Mouse (Mus musculus) layer of hippocampus, adult 18-20 months (tissue): Measurements from ENCODE around the gene Klc4. TPM values are rescaled to one million over a fixed set of nuclear protein-coding genes. Genes with fewer than 3 reads are reported as not detected.

Experiments used
- DNase-seq, 2 experiments: peaks; one replicate each; pipeline ENCODE4 v3.0.0; 2022; ENCODE audit warnings: low spot score in 2 of 2
- total RNA-seq, 2 experiments: library from RNA; stranded (reverse); gene quantifications; 2 replicates each; pipeline ENCODE4 v1.2.3; 2021

Gene Klc4
- total RNA-seq, 2 experiments from 2014 or later: 22.4 to 22.6 TPM

GRCm38 (mm10) chr17:46656054-46656453 is 10.2 kb upstream of the Klc4 start:
- DNase-seq: no peak

- DNase-seq: peak in 1 of 2 experiments; percentile 42
Measured at GRCm38 (mm10) chr17:46651755-46652547, 6.1 kb upstream of the Klc4 start.

- DNase-seq: no peak
Measured at GRCm38 (mm10) chr17:46651292-46651691, 5.5 kb upstream of the Klc4 start.

GRCm38 (mm10) chr17:46650232-46651031 is 4.6 kb upstream of the Klc4 start, which contains the start of gene Cul7:
Cul7 (plus strand) TSS chr17:46650337.
- DNase-seq: peak; percentile 89 to 91

- no peak for DNase-seq
Measured at GRCm38 (mm10) chr17:46649811-46650210, 4.0 kb upstream of the Klc4 start.

- DNase-seq: no peak
Measured at GRCm38 (mm10) chr17:46648436-46648835, 2.6 kb upstream of the Klc4 start.

- DNase-seq: no peak
Measured at GRCm38 (mm10) chr17:46647279-46647678, 1.5 kb upstream of the Klc4 start.

- no peak for DNase-seq
Measured at GRCm38 (mm10) chr17:46646322-46646662, 470 bp upstream of the Klc4 start.

GRCm38 (mm10) chr17:46644916-46645475 is 826 bp downstream of the Klc4 start:
- no peak for DNase-seq

GRCm38 (mm10) chr17:46644152-46644805 is 1.5 kb downstream of the Klc4 start:
- DNase-seq: no peak

- no peak for DNase-seq
Measured at GRCm38 (mm10) chr17:46642060-46642459, 3.8 kb downstream of the Klc4 start.

- DNase-seq: no peak
Measured at GRCm38 (mm10) chr17:46639929-46640328, 5.9 kb downstream of the Klc4 start.

GRCm38 (mm10) chr17:46636831-46637523 is 8.8 kb downstream of the Klc4 start:
- peak; percentile 53 to 87 for DNase-seq

- no peak for DNase-seq
Measured at GRCm38 (mm10) chr17:46629685-46630441, 16.0 kb downstream of the Klc4 start.

- peak in 1 of 2 experiments; percentile 71 for DNase-seq
Measured at GRCm38 (mm10) chr17:46628791-46629684, 16.8 kb downstream of the Klc4 start, which contains the start of gene Ptk7. Ptk7 (minus strand) TSS chr17:46629504.

- DNase-seq: no peak
Measured at GRCm38 (mm10) chr17:46628471-46628790, 17.4 kb downstream of the Klc4 start.

- DNase-seq: no peak
Measured at GRCm38 (mm10) chr17:46627409-46627808, 18.4 kb downstream of the Klc4 start.

- no peak for DNase-seq
Measured at GRCm38 (mm10) chr17:46624598-46624997, 21.2 kb downstream of the Klc4 start.
